20 mouse cellular contexts compared by ENCODE assay signal in genomic region chr16:92592207-92592606, GRCm38 (mm10).
"Had no signal": no experiment of that assay in that cellular context is flagged by ENCODE, and none has a peak within 500 bp of the region (broad histone marks: within the 10 kb centered on the region; RNA-seq: fewer than 3 reads in every experiment).

No protein-coding gene starts in this region.

- H3K9ac ChIP-seq: intestine, embryonic 15.5 days; kidney, embryonic 15.5 days; limb, embryonic 15.5 days; liver, embryonic 14.5 days; liver, postnatal 0 days; lung, embryonic 15.5 days; midbrain, embryonic 12.5 days; midbrain, embryonic 15.5 days; neural tube, embryonic 13.5 days had no signal

- DNase-seq: kidney, adult 11 months; kidney, adult 8-10 months; kidney, postnatal 10 days; kidney, postnatal 36 days; liver, postnatal 0 days; retina, postnatal 1 day; right cerebral cortex, postnatal 25 days; spleen, adult 18-20 months; thymus, adult 18-20 months; thymus, postnatal 36 days had no signal

- H3K4me2 ChIP-seq: intestine, embryonic 15.5 days; kidney, embryonic 15.5 days; limb, embryonic 15.5 days; liver, embryonic 11.5 days; lung, embryonic 15.5 days; midbrain, embryonic 12.5 days; midbrain, embryonic 15.5 days; neural tube, embryonic 13.5 days had no signal

- H3K4me1 ChIP-seq: intestine, embryonic 15.5 days; kidney, embryonic 15.5 days; megakaryocyte, embryonic 14.5 days; midbrain, embryonic 12.5 days; midbrain, embryonic 15.5 days had no signal

- H3K9me3 ChIP-seq: intestine, embryonic 15.5 days; kidney, embryonic 15.5 days; limb, embryonic 15.5 days; lung, embryonic 15.5 days; megakaryocyte, embryonic 14.5 days; midbrain, embryonic 12.5 days; midbrain, embryonic 15.5 days; neural tube, embryonic 13.5 days had no signal

- H3K36me3 ChIP-seq: intestine, embryonic 15.5 days; kidney, embryonic 15.5 days; limb, embryonic 15.5 days; lung, embryonic 15.5 days; midbrain, embryonic 12.5 days; midbrain, embryonic 15.5 days; neural tube, embryonic 13.5 days had no signal

- H3K27me3 ChIP-seq: intestine, embryonic 15.5 days; limb, embryonic 15.5 days; midbrain, embryonic 12.5 days; midbrain, embryonic 15.5 days; neural tube, embryonic 13.5 days had no signal

- H3K4me3 ChIP-seq: intestine, embryonic 15.5 days; kidney, embryonic 15.5 days; limb, embryonic 15.5 days; lung, embryonic 15.5 days; megakaryocyte, embryonic 14.5 days; midbrain, embryonic 12.5 days; midbrain, embryonic 15.5 days; neural tube, embryonic 13.5 days had no signal

- ATAC-seq: intestine, embryonic 15.5 days; liver, postnatal 0 days; midbrain, embryonic 15.5 days had no signal

- H3K27ac ChIP-seq: intestine, embryonic 15.5 days; kidney, embryonic 15.5 days; limb, embryonic 15.5 days; liver, embryonic 14.5 days; lung, embryonic 15.5 days; midbrain, embryonic 12.5 days; midbrain, embryonic 15.5 days; neural tube, embryonic 13.5 days had no signal
